Mouse (Mus musculus) frontal cortex, postnatal 36 days (tissue): ENCODE results near the gene Hdac7.

Source experiments
- DNase-seq, 2 experiments: peaks; one replicate each; pipeline ENCODE4 v3.0.0; 2022; ENCODE audit warnings: low spot score in 2 of 2

The Hdac7 gene

GRCm38 (mm10) chr15:97831987-97832640, 12.2 kb downstream of the Hdac7 start:
- DNase-seq, result no peak

- peak in 1 of 2 experiments; percentile 66 for DNase-seq
Measured at GRCm38 (mm10) chr15:97831242-97831986, 12.9 kb downstream of the Hdac7 start.

GRCm38 (mm10) chr15:97830788-97831241, 13.5 kb downstream of the Hdac7 start:
- DNase-seq, result peak in 1 of 2 experiments; percentile 56

- no peak for DNase-seq
Measured at GRCm38 (mm10) chr15:97830253-97830787, 14.0 kb downstream of the Hdac7 start.

- no peak for DNase-seq
Measured at GRCm38 (mm10) chr15:97829432-97829831, 14.9 kb downstream of the Hdac7 start.

GRCm38 (mm10) chr15:97828901-97829338, 15.4 kb downstream of the Hdac7 start:
- no peak for DNase-seq

- DNase-seq, result peak; percentile 64 to 78
Measured at GRCm38 (mm10) chr15:97828221-97828842, 16.0 kb downstream of the Hdac7 start.

- DNase-seq, result no peak
Measured at GRCm38 (mm10) chr15:97827401-97827800, 16.9 kb downstream of the Hdac7 start.

GRCm38 (mm10) chr15:97826588-97827261, 17.6 kb downstream of the Hdac7 start:
- DNase-seq, result no peak

- DNase-seq, result no peak
Measured at GRCm38 (mm10) chr15:97825941-97826587, 18.2 kb downstream of the Hdac7 start.

- DNase-seq, result peak; percentile 83
Measured at GRCm38 (mm10) chr15:97825071-97825940, 19.0 kb downstream of the Hdac7 start.

- DNase-seq, result no peak
Measured at GRCm38 (mm10) chr15:97824042-97824441, 20.3 kb downstream of the Hdac7 start.

- DNase-seq, result no peak
Measured at GRCm38 (mm10) chr15:97823479-97823878, 20.8 kb downstream of the Hdac7 start.

GRCm38 (mm10) chr15:97822545-97823228, 21.6 kb downstream of the Hdac7 start:
- no peak for DNase-seq

- no peak for DNase-seq
Measured at GRCm38 (mm10) chr15:97821983-97822363, 22.3 kb downstream of the Hdac7 start.

- DNase-seq, result no peak
Measured at GRCm38 (mm10) chr15:97821321-97821982, 22.9 kb downstream of the Hdac7 start.

GRCm38 (mm10) chr15:97819937-97820336, 24.4 kb downstream of the Hdac7 start:
- no peak for DNase-seq

- DNase-seq, result no peak
Measured at GRCm38 (mm10) chr15:97816199-97816994, 27.9 kb downstream of the Hdac7 start.
